Mouse (Mus musculus) splenic B cell, adult 2 months (primary cell): ENCODE data around the gene Ppm1a.
A peak's percentile ranks its signal among the peaks of the same experiment; 100 is the strongest.

ENCODE experiments used
- DNase-seq: peaks from one replicate; pipeline ENCODE4 v3.0.0-alpha.2; 2011; ENCODE audit warnings: low read depth, low spot score
- H3K27me3 ChIP-seq: 2 replicates; pipeline ENCODE4 v1.6.1; 2012; ENCODE audit warnings: mild to moderate bottlenecking, low read length, moderate library complexity, mixed read lengths; ENCODE audit not compliant: control insufficient read depth, poor library complexity, insufficient read depth, severe bottlenecking
- H3K36me3 ChIP-seq: 2 replicates; pipeline ENCODE4 v1.6.1; 2012; ENCODE audit warnings: mild to moderate bottlenecking, low read length, moderate library complexity, mixed read lengths; ENCODE audit not compliant: control insufficient read depth, poor library complexity, insufficient read depth, severe bottlenecking

The Ppm1a gene

GRCm38 (mm10) chr12:72757086-72757485, at the start of gene Ppm1a:
TSS of gene Ppm1a (plus strand) at chr12:72757455.
- no peaks in the 10 kb centered on the region for H3K36me3 ChIP-seq
- DNase-seq, result no peak
- H3K27me3 ChIP-seq, result no peaks in the 10 kb centered on the region

GRCm38 (mm10) chr12:72709981-72710380, 47.3 kb upstream of the Ppm1a start:
- H3K36me3 ChIP-seq, result no peaks in the 10 kb centered on the region
- no peaks in the 10 kb centered on the region for H3K27me3 ChIP-seq
- DNase-seq, result no peak

- Histone ChIP-seq H3K27me3 (no peaks in the 10 kb centered on the region), H3K36me3 (no peaks in the 10 kb centered on the region)
- no peak for DNase-seq
These were observed 42.4 kb upstream of the Ppm1a start for GRCm38 (mm10) chr12:72714896-72715295.

- DNase-seq, result no peak
- Histone ChIP-seq H3K36me3 (no peaks in the 10 kb centered on the region), H3K27me3 (no peaks in the 10 kb centered on the region)
These were observed 41.4 kb upstream of the Ppm1a start for GRCm38 (mm10) chr12:72715846-72716245.

GRCm38 (mm10) chr12:72719046-72719445, 38.2 kb upstream of the Ppm1a start:
- Histone ChIP-seq H3K36me3 (no peaks in the 10 kb centered on the region), H3K27me3 (no peaks in the 10 kb centered on the region)
- DNase-seq, result no peak

- Histone ChIP-seq H3K27me3 (no peaks in the 10 kb centered on the region), H3K36me3 (no peaks in the 10 kb centered on the region)
- DNase-seq, result no peak
These were observed 37.7 kb upstream of the Ppm1a start for GRCm38 (mm10) chr12:72719452-72720087.

GRCm38 (mm10) chr12:72721710-72722109, 35.5 kb upstream of the Ppm1a start:
- Histone ChIP-seq H3K27me3 (no peaks in the 10 kb centered on the region), H3K36me3 (no peaks in the 10 kb centered on the region)
- no peak for DNase-seq

- Histone ChIP-seq H3K36me3 (no peaks in the 10 kb centered on the region), H3K27me3 (no peaks in the 10 kb centered on the region)
- DNase-seq, result no peak
These were observed 33.3 kb upstream of the Ppm1a start for GRCm38 (mm10) chr12:72723965-72724364.

- Histone ChIP-seq H3K27me3 (no peaks in the 10 kb centered on the region), H3K36me3 (no peaks in the 10 kb centered on the region)
- no peak for DNase-seq
These were observed 30.2 kb upstream of the Ppm1a start for GRCm38 (mm10) chr12:72727021-72727420.

- Histone ChIP-seq H3K27me3 (no peaks in the 10 kb centered on the region), H3K36me3 (no peaks in the 10 kb centered on the region)
- no peak for DNase-seq
These were observed 29.6 kb upstream of the Ppm1a start for GRCm38 (mm10) chr12:72727611-72728010.

- DNase-seq, result no peak
- no peaks in the 10 kb centered on the region for H3K27me3 ChIP-seq
- no peaks in the 10 kb centered on the region for H3K36me3 ChIP-seq
These were observed 23.1 kb upstream of the Ppm1a start for GRCm38 (mm10) chr12:72734112-72734511.

- Histone ChIP-seq H3K36me3 (no peaks in the 10 kb centered on the region), H3K27me3 (0 out of 2 replicates have a peak, but pooled peaks cover 1% of the 10 kb centered on the region)
- no peak for DNase-seq
These were observed 16.1 kb upstream of the Ppm1a start for GRCm38 (mm10) chr12:72741176-72741575.

GRCm38 (mm10) chr12:72744803-72745360, 12.4 kb upstream of the Ppm1a start:
- DNase-seq, result no peak
- Histone ChIP-seq H3K36me3 (no peaks in the 10 kb centered on the region), H3K27me3 (0 out of 2 replicates have a peak, but pooled peaks cover 1% of the 10 kb centered on the region)

- no peaks in the 10 kb centered on the region for H3K36me3 ChIP-seq
- H3K27me3 ChIP-seq, result 0 out of 2 replicates have a peak, but pooled peaks cover 1% of the 10 kb centered on the region
- no peak for DNase-seq
These were observed 11.8 kb upstream of the Ppm1a start for GRCm38 (mm10) chr12:72745486-72745885.

- no peaks in the 10 kb centered on the region for H3K36me3 ChIP-seq
- DNase-seq, result peak; percentile 25
These were observed 8.9 kb upstream of the Ppm1a start for GRCm38 (mm10) chr12:72748341-72748740.

GRCm38 (mm10) chr12:72748841-72749240, 8.4 kb upstream of the Ppm1a start:
- no peak for DNase-seq
- no peaks in the 10 kb centered on the region for H3K36me3 ChIP-seq
- H3K27me3 ChIP-seq, result no peaks in the 10 kb centered on the region

More at GRCm38 (mm10) chr12:72748341-72748740, 8.9 kb upstream of the Ppm1a start:
- H3K27me3 ChIP-seq, result no peaks in the 10 kb centered on the region
